Mouse (Mus musculus): ENCODE measurements around the gene Cacna2d3. TPM values are rescaled to one million over a fixed set of nuclear protein-coding genes. Genes with fewer than 3 reads are reported as not detected.

The Cacna2d3 gene
- polyA plus RNA-seq, 1 experiment from 2014 or later = 0.54 TPM

DNA sequence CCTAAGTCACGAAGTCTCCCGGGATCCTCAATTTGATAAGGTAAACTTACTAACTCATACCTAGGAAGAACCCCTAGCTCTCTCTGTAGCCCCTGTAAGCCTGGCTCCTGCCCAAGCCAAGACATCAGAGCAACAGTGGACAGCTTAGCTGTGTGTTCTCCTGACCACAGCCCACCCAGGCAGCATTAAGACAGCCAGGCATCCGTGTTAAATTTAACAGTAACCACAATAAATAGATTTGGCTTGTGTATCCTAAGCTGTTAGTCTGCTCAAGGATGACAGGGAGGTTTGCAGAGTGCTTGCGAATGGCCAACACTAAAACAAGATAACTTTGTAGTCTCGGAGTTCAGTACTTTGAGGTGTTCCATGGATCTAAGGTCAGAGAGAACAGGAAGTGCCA lies 768.3 kb downstream of the Cacna2d3 start:
- Histone ChIP-seq H3K27ac (ENCODE audit: low read length) (no peak overlapping the region), H3K9me3 (replicated peaks; ENCODE audit: control insufficient read depth, low read length) (no peaks in the 10 kb centered on the region), H3K4me1 (ENCODE audit: control insufficient read depth, insufficient read depth, low read length) (no peaks in the 10 kb centered on the region; the same call in 1 of the 2 replicates), H3K4me2 (ENCODE audit: low read depth, low read length) (no peak overlapping the region), H3K27me3 (ENCODE audit: control insufficient read depth, insufficient read depth, low read length) (no peaks in the 10 kb centered on the region; the same call in 1 of the 2 replicates), H3K36me3 (ENCODE audit: control insufficient read depth, insufficient read depth) (no peaks in the 10 kb centered on the region), H3K9ac (ENCODE audit: low read length) (no peak overlapping the region), H3K4me3 (ENCODE audit: low read length) (no peak overlapping the region)
- ATAC-seq (replicated peaks; ENCODE audit: extremely low read depth, insufficient read depth, low FRiP score) = no peak
- 33% methylated on average over 5 of the region's 5 CpGs for WGBS

GRCm38 (mm10) chr14:28950499-28950898 lies 771.2 kb downstream of the Cacna2d3 start:
- Histone ChIP-seq H3K9me3 (replicated peaks; ENCODE audit: control insufficient read depth, low read length) (no peaks in the 10 kb centered on the region), H3K4me3 (ENCODE audit: low read length) (no peak overlapping the region), H3K27ac (ENCODE audit: low read length) (no peak overlapping the region), H3K4me1 (ENCODE audit: control insufficient read depth, insufficient read depth, low read length) (no peaks in the 10 kb centered on the region; the same call in 1 of the 2 replicates), H3K4me2 (ENCODE audit: low read depth, low read length) (no peak overlapping the region), H3K36me3 (ENCODE audit: control insufficient read depth, insufficient read depth) (no peaks in the 10 kb centered on the region), H3K9ac (ENCODE audit: low read length) (no peak overlapping the region), H3K27me3 (ENCODE audit: control insufficient read depth, insufficient read depth, low read length) (no peaks in the 10 kb centered on the region)
- no peak for ATAC-seq (replicated peaks; ENCODE audit: extremely low read depth, insufficient read depth, low FRiP score)
- 82% methylated on average over 2 of the region's 2 CpGs for WGBS

DNA sequence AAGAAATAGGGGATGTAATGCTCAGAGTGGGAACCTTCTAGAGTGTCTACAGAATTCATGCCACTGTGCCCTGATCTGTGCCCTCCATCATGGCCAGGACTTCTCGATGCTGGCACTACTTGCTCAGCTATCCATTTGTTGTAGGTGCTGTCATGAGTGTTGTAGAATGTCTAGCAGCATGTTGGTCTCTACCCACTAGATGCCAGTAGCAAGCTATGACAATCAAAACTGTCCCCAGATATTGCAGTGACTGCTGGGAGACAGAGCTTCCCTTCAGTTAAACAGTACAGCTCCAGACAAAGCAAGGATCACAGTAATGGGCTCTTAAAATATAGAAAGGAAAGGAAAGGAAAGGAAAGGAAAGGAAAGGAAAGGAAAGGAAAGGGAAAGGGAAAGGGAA lies 771.9 kb downstream of the Cacna2d3 start:
- no peak overlapping the region for H3K9ac ChIP-seq (ENCODE audit: low read length)
- no peak overlapping the region for H3K27ac ChIP-seq (ENCODE audit: low read length)
- WGBS = 70% methylated on average over 1 of the region's 1 CpGs
- no peak for ATAC-seq (replicated peaks; ENCODE audit: extremely low read depth, insufficient read depth, low FRiP score)
- H3K4me3 ChIP-seq (ENCODE audit: low read length) = no peak overlapping the region
- no peaks in the 10 kb centered on the region for H3K36me3 ChIP-seq (ENCODE audit: control insufficient read depth, insufficient read depth)
- no peaks in the 10 kb centered on the region; the same call in 1 of the 2 replicates for H3K4me1 ChIP-seq (ENCODE audit: control insufficient read depth, insufficient read depth, low read length)
- no peaks in the 10 kb centered on the region for H3K27me3 ChIP-seq (ENCODE audit: control insufficient read depth, insufficient read depth, low read length)
- no peaks in the 10 kb centered on the region for H3K9me3 ChIP-seq (replicated peaks; ENCODE audit: control insufficient read depth, low read length)
- no peak overlapping the region for H3K4me2 ChIP-seq (ENCODE audit: low read depth, low read length)

GRCm38 (mm10) chr14:28948019-28948850 lies 773.4 kb downstream of the Cacna2d3 start:
- Histone ChIP-seq H3K4me1 (ENCODE audit: control insufficient read depth, insufficient read depth, low read length) (no peaks in the 10 kb centered on the region), H3K9ac (ENCODE audit: low read length) (no peak overlapping the region), H3K4me3 (ENCODE audit: low read length) (no peak overlapping the region), H3K9me3 (replicated peaks; ENCODE audit: control insufficient read depth, low read length) (no peaks in the 10 kb centered on the region), H3K36me3 (ENCODE audit: control insufficient read depth, insufficient read depth) (no peaks in the 10 kb centered on the region), H3K4me2 (ENCODE audit: low read depth, low read length) (no peak overlapping the region), H3K27me3 (ENCODE audit: control insufficient read depth, insufficient read depth, low read length) (no peaks in the 10 kb centered on the region), H3K27ac (ENCODE audit: low read length) (no peak overlapping the region)
- 79% methylated on average over 7 of the region's 7 CpGs for WGBS
- ATAC-seq (replicated peaks; ENCODE audit: extremely low read depth, insufficient read depth, low FRiP score) = no peak

GRCm38 (mm10) chr14:28932746-28933293 lies 788.8 kb downstream of the Cacna2d3 start:
- no peak for ATAC-seq (replicated peaks; ENCODE audit: extremely low read depth, insufficient read depth, low FRiP score)
- WGBS = 83% methylated on average over 1 of the region's 1 CpGs
- Histone ChIP-seq H3K36me3 (ENCODE audit: control insufficient read depth, insufficient read depth) (no peaks in the 10 kb centered on the region), H3K27ac (ENCODE audit: low read length) (no peak overlapping the region), H3K9me3 (replicated peaks; ENCODE audit: control insufficient read depth, low read length) (no peaks in the 10 kb centered on the region), H3K4me3 (ENCODE audit: low read length) (no peak overlapping the region), H3K27me3 (ENCODE audit: control insufficient read depth, insufficient read depth, low read length) (no peaks in the 10 kb centered on the region), H3K4me1 (ENCODE audit: control insufficient read depth, insufficient read depth, low read length) (no peaks in the 10 kb centered on the region), H3K4me2 (ENCODE audit: low read depth, low read length) (no peak overlapping the region), H3K9ac (ENCODE audit: low read length) (no peak overlapping the region)

DNA sequence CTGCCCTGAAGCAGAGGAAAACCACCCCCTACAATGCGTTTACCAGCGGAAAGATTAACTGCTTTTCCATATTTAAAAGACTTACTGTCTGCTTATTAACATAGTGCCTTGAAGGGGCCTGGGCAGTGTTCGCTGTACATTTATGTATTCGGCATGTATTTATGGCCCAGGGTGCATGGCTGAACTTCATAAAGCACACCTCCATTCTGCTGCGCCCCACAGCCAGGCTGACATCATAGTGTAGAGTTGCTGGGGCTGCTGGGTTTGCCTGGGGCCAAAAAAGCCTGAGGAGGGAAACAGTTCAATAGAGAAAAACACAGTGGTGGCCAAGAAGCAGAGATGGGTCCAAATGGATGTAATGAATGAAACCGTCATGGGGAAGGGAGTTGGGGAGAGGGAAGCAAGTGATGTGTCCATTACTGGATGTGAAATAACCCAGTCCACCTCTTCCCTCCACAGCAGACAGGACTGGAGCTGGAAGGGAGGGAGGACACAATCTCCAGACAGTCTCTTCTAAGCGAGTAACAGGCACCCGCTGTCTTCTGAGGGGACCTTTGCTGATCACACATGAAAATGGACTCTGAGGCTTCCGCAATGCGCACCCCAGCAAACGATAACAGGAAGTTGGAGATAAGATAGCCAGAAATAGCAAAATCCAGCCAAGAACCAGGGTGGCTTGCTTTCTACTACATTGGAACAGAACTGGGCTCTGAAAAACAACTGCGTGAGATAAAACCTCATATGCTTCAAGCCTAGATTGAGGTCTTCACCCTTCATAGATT lies 798.3 kb downstream of the Cacna2d3 start:
- no peaks in the 10 kb centered on the region for H3K36me3 ChIP-seq (ENCODE audit: control insufficient read depth, insufficient read depth)
- WGBS = 49% methylated on average over 12 of the region's 12 CpGs

DNA sequence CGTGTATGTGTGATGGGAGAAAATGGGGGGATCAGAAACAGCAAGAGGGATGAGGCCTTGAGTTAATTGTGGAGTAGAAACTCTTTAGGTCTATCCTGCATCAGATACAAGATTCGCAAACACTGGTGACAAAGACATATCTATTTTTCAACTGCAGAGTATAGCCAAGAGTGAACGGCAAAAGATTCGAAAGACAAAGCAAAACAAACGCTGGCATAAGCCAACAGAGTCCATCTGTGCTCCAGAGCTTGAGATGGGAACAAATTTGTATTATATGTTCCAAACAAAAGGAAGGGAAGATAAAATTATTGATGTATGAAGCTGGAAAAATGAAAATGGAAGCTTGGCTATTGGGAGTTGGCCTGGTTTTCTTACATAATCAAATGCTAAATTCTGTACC lies 802.8 kb downstream of the Cacna2d3 start:
- Histone ChIP-seq H3K27me3 (ENCODE audit: control insufficient read depth, insufficient read depth, low read length) (no peaks in the 10 kb centered on the region), H3K4me1 (ENCODE audit: control insufficient read depth, insufficient read depth, low read length) (0 out of 2 replicates have a peak, but pooled peaks cover under 1% of the 10 kb centered on the region), H3K4me2 (ENCODE audit: low read depth, low read length) (no peak overlapping the region), H3K9me3 (replicated peaks; ENCODE audit: control insufficient read depth, low read length) (no peaks in the 10 kb centered on the region), H3K27ac (ENCODE audit: low read length) (no peak overlapping the region), H3K36me3 (ENCODE audit: control insufficient read depth, insufficient read depth) (no peaks in the 10 kb centered on the region), H3K4me3 (ENCODE audit: low read length) (no peak overlapping the region), H3K9ac (ENCODE audit: low read length) (no peak overlapping the region)
- 75% methylated on average over 5 of the region's 5 CpGs for WGBS
- ATAC-seq (replicated peaks; ENCODE audit: extremely low read depth, insufficient read depth, low FRiP score) = no peak

More for the DNA sequence above, 798.3 kb downstream of the Cacna2d3 start:
- Histone ChIP-seq H3K27ac (ENCODE audit: low read length) (no peak overlapping the region), H3K9ac (ENCODE audit: low read length) (no peak overlapping the region), H3K9me3 (replicated peaks; ENCODE audit: control insufficient read depth, low read length) (no peaks in the 10 kb centered on the region), H3K4me3 (ENCODE audit: low read length) (no peak overlapping the region), H3K27me3 (ENCODE audit: control insufficient read depth, insufficient read depth, low read length) (no peaks in the 10 kb centered on the region), H3K4me2 (ENCODE audit: low read depth, low read length) (no peak overlapping the region), H3K4me1 (ENCODE audit: control insufficient read depth, insufficient read depth, low read length) (0 out of 2 replicates have a peak, but pooled peaks cover 2% of the 10 kb centered on the region)
- ATAC-seq (replicated peaks; ENCODE audit: extremely low read depth, insufficient read depth, low FRiP score) = no peak

DNA sequence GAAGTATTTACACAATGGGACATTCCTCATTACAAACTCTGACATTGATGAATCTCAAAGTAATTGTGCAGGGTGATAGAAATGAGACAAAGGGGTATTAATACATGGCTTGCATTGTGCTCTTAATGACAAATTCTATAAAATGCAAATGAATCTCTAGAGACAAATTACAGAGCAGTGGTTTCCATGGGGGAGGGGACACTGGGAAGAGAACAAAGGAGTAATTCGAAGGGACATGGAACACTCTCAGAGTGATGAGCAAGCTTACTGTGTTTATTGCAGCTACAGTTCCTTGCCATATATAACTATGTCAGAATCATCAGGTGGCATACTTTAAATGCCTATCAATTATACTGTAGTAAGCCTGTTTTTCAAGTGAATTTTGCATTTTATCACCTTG lies 806.7 kb downstream of the Cacna2d3 start:
- WGBS = 64% methylated on average over 1 of the region's 1 CpGs
- no peak for ATAC-seq (replicated peaks; ENCODE audit: extremely low read depth, insufficient read depth, low FRiP score)

GRCm38 (mm10) chr14:28907659-28908058 lies 814.0 kb downstream of the Cacna2d3 start:
- H3K9ac ChIP-seq (ENCODE audit: low read length) = no peak overlapping the region
- no peaks in the 10 kb centered on the region for H3K27me3 ChIP-seq (ENCODE audit: control insufficient read depth, insufficient read depth, low read length)
- no peak overlapping the region for H3K4me2 ChIP-seq (ENCODE audit: low read depth, low read length)
- H3K4me1 ChIP-seq (ENCODE audit: control insufficient read depth, insufficient read depth, low read length) = no peaks in the 10 kb centered on the region
- WGBS = 85% methylated on average over 6 of the region's 6 CpGs
- no peaks in the 10 kb centered on the region for H3K9me3 ChIP-seq (replicated peaks; ENCODE audit: control insufficient read depth, low read length)
- H3K4me3 ChIP-seq (ENCODE audit: low read length) = no peak overlapping the region
- no peak overlapping the region for H3K27ac ChIP-seq (ENCODE audit: low read length)
- ATAC-seq (replicated peaks; ENCODE audit: extremely low read depth, insufficient read depth, low FRiP score) = no peak
- H3K36me3 ChIP-seq (ENCODE audit: control insufficient read depth, insufficient read depth) = no peaks in the 10 kb centered on the region

More for the DNA sequence above, 806.7 kb downstream of the Cacna2d3 start:
- Histone ChIP-seq H3K4me1 (ENCODE audit: control insufficient read depth, insufficient read depth, low read length) (no peaks in the 10 kb centered on the region), H3K27me3 (ENCODE audit: control insufficient read depth, insufficient read depth, low read length) (no peaks in the 10 kb centered on the region), H3K4me2 (ENCODE audit: low read depth, low read length) (no peak overlapping the region), H3K4me3 (ENCODE audit: low read length) (no peak overlapping the region), H3K36me3 (ENCODE audit: control insufficient read depth, insufficient read depth) (no peaks in the 10 kb centered on the region), H3K27ac (ENCODE audit: low read length) (no peak overlapping the region), H3K9ac (ENCODE audit: low read length) (no peak overlapping the region), H3K9me3 (replicated peaks; ENCODE audit: control insufficient read depth, low read length) (no peaks in the 10 kb centered on the region)
